Mouse (Mus musculus): Measurements from ENCODE around the gene Calr4. TPM values are rescaled to one million over a fixed set of nuclear protein-coding genes. Genes with fewer than 3 reads are reported as not detected.

The Calr4 gene
- total and polyA plus RNA-seq, 2 experiments, result not detected

GRCm38 (mm10) chr4:109271803-109272202 lies 37.5 kb downstream of the Calr4 start:
- H3K9ac ChIP-seq (ENCODE audit: low read depth, low read length), result no peak overlapping the region
- H3K27ac ChIP-seq (replicated peaks; ENCODE audit: insufficient read depth, low read depth, low read length), result no peak overlapping the region
- no peak for DNase-seq (ENCODE audit: extremely low read depth, low read depth, low spot score)
- no peaks in the 10 kb centered on the region for H3K79me2 ChIP-seq (ENCODE audit: control insufficient read depth, insufficient read depth, low read length)
- H3K27me3 ChIP-seq (ENCODE audit: control insufficient read depth, insufficient read depth, low read length), result no peaks in the 10 kb centered on the region
- H3K4me3 ChIP-seq (ENCODE audit: insufficient read depth, low read depth, low read length), result no peak overlapping the region
- TF ChIP-seq POLR2A (IDR thresholded peaks at IDR 0.05; ENCODE audit: extremely low read depth, insufficient read depth, low read length), result no peak
- TF ChIP-seq CTCF (IDR thresholded peaks at IDR 0.05; ENCODE audit: low read depth, low read length), result no peak
- H3K36me3 ChIP-seq (ENCODE audit: control insufficient read depth, insufficient read depth, low read length), result no peaks in the 10 kb centered on the region
- no peaks in the 10 kb centered on the region for H3K4me1 ChIP-seq (ENCODE audit: control insufficient read depth, insufficient read depth, low read length)
- 90% methylated on average over 4 of the region's 4 CpGs for WGBS

DNA sequence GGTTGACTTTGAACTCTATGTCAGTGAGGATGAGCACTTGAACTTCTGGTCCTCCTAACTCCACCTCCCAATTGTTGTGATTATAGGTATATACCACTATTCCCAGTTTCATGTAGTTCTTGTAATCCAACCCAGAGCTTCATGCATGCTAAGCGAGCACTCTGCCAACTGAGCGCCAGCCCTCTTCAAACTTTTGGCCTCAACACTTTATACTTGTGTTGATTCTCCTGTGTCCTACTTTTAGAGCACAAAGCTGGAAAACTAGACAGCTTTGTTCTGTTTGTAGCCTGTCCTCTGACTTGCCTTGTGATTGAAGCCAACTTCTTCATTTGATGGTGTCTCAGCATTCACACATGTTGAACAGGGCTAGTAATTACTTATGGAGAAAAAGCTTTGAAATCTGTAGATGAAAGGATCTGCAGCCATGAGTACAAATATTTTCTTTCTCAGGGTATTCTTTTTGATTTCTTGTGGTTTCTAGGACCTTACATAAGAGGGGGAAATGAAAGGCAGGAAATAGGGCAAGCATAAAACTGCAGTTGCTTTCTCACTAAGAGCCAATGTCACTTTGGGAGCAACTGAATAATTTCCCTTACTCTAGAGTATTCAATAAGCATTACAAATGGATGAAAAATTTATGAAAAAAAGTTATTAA lies 39.4 kb downstream of the Calr4 start:
- Histone ChIP-seq H3K9ac (ENCODE audit: low read depth, low read length) (no peak overlapping the region), H3K4me1 (ENCODE audit: control insufficient read depth, insufficient read depth, low read length) (no peaks in the 10 kb centered on the region), H3K36me3 (ENCODE audit: control insufficient read depth, insufficient read depth, low read length) (no peaks in the 10 kb centered on the region), H3K4me3 (ENCODE audit: insufficient read depth, low read depth, low read length) (no peak overlapping the region), H3K79me2 (ENCODE audit: control insufficient read depth, insufficient read depth, low read length) (no peaks in the 10 kb centered on the region), H3K27ac (replicated peaks; ENCODE audit: insufficient read depth, low read depth, low read length) (no peak overlapping the region), H3K27me3 (ENCODE audit: control insufficient read depth, insufficient read depth, low read length) (no peaks in the 10 kb centered on the region)
- DNase-seq (ENCODE audit: extremely low read depth, low read depth, low spot score), result no peak
- WGBS, result 86% methylated on average over 2 of the region's 2 CpGs
- TF ChIP-seq CTCF (IDR thresholded peaks at IDR 0.05; ENCODE audit: low read depth, low read length) (no peak), POLR2A (IDR thresholded peaks at IDR 0.05; ENCODE audit: extremely low read depth, insufficient read depth, low read length) (no peak)

DNA sequence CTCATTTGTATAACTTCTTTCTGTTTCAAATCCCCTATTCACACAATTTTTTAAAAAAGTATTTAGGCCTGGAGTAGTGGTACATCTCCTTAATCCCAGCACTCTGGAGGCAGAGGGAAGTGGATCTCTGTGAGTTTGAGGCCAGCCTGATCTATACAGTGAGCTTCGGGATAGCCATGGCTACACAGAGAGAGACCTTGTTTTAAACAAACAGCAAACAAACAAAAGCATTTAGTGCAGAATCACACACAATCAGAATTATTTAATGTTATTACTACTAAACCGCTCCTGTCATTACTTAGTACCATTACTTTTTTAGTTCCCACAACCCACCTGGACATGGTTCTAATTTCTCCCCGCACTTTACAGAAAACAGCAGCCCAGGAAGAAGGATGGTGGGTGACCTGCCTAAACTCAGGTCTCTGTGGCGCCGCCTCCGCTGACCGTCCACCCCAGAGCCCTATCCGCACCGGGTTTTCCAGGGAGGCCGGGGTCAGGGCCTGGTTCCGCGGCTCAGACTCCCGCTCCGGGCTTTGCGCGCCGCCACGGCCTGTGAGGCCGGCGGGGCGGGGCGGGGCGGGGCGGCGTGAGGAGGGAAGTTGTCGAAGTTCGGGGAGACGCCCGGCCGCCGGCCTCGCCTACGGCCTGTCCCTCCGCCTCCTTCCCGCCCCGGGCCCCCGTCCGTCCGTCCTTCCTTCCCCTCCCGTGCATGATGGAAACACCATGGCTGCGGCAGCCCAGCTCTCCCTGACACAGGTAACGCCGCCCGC lies 45.6 kb downstream of the Calr4 start, which contains the start of gene Eps15:
TSS of gene Eps15 (plus strand) at position 580 of the 770 bp plus-strand sequence.
- Histone ChIP-seq H3K4me1 (ENCODE audit: control insufficient read depth, insufficient read depth, low read length) (peaks cover 10% of the 10 kb centered on the region), H3K9ac (ENCODE audit: low read depth, low read length) (peak within 1 kb of the TSS; percentile 97), H3K27me3 (ENCODE audit: control insufficient read depth, insufficient read depth, low read length) (no peaks in the 10 kb centered on the region), H3K4me3 (ENCODE audit: insufficient read depth, low read depth, low read length) (peak within 1 kb of the TSS; percentile 77), H3K79me2 (ENCODE audit: control insufficient read depth, insufficient read depth, low read length) (peaks cover 20% of the 10 kb centered on the region), H3K27ac (replicated peaks; ENCODE audit: insufficient read depth, low read depth, low read length) (peak within 1 kb of the TSS; percentile 29), H3K36me3 (ENCODE audit: control insufficient read depth, insufficient read depth, low read length) (no peaks in the 10 kb centered on the region)
- peak; percentile 70 for DNase-seq (ENCODE audit: extremely low read depth, low read depth, low spot score)
- TF ChIP-seq CTCF (IDR thresholded peaks at IDR 0.05; ENCODE audit: low read depth, low read length) (no peak), POLR2A (IDR thresholded peaks at IDR 0.05; ENCODE audit: extremely low read depth, insufficient read depth, low read length) (peak; percentile 78)
- WGBS, result 6% methylated on average over 28 of the region's 44 CpGs

GRCm38 (mm10) chr4:109280459-109281160 lies 46.3 kb downstream of the Calr4 start:
- WGBS, result under 1% methylated on average over 60 of the region's 85 CpGs
- H3K4me1 ChIP-seq (ENCODE audit: control insufficient read depth, insufficient read depth, low read length), result peaks cover 10% of the 10 kb centered on the region
- peaks cover 23% of the 10 kb centered on the region for H3K79me2 ChIP-seq (ENCODE audit: control insufficient read depth, insufficient read depth, low read length)
- no peaks in the 10 kb centered on the region for H3K36me3 ChIP-seq (ENCODE audit: control insufficient read depth, insufficient read depth, low read length)
- DNase-seq (ENCODE audit: extremely low read depth, low read depth, low spot score), result no peak
- peak overlapping the region; percentile 97 for H3K9ac ChIP-seq (ENCODE audit: low read depth, low read length)
- H3K27ac ChIP-seq (replicated peaks; ENCODE audit: insufficient read depth, low read depth, low read length), result peak overlapping the region; percentile 29
- no peaks in the 10 kb centered on the region for H3K27me3 ChIP-seq (ENCODE audit: control insufficient read depth, insufficient read depth, low read length)
- H3K4me3 ChIP-seq (ENCODE audit: insufficient read depth, low read depth, low read length), result peak overlapping the region; percentile 77
- TF ChIP-seq CTCF (IDR thresholded peaks at IDR 0.05; ENCODE audit: low read depth, low read length) (no peak), POLR2A (IDR thresholded peaks at IDR 0.05; ENCODE audit: extremely low read depth, insufficient read depth, low read length) (no peak)

- Histone ChIP-seq H3K9ac (ENCODE audit: low read depth, low read length) (peak overlapping the region; percentile 97; the same call in 1 of the 2 replicates), H3K4me1 (ENCODE audit: control insufficient read depth, insufficient read depth, low read length) (peaks cover 10% of the 10 kb centered on the region), H3K27ac (replicated peaks; ENCODE audit: insufficient read depth, low read depth, low read length) (no peak overlapping the region), H3K27me3 (ENCODE audit: control insufficient read depth, insufficient read depth, low read length) (no peaks in the 10 kb centered on the region), H3K79me2 (ENCODE audit: control insufficient read depth, insufficient read depth, low read length) (peaks cover 23% of the 10 kb centered on the region), H3K4me3 (ENCODE audit: insufficient read depth, low read depth, low read length) (peak overlapping the region; percentile 77), H3K36me3 (ENCODE audit: control insufficient read depth, insufficient read depth, low read length) (no peaks in the 10 kb centered on the region)
- TF ChIP-seq POLR2A (IDR thresholded peaks at IDR 0.05; ENCODE audit: extremely low read depth, insufficient read depth, low read length) (no peak), CTCF (IDR thresholded peaks at IDR 0.05; ENCODE audit: low read depth, low read length) (no peak)
- no peak for DNase-seq (ENCODE audit: extremely low read depth, low read depth, low spot score)
- 19% methylated on average over 4 of the region's 4 CpGs for WGBS
These were observed 46.9 kb downstream of the Calr4 start for GRCm38 (mm10) chr4:109281161-109281560.
